In genomic region chr8:8334515-8334914, GRCm38 (mm10) we compare ENCODE assay signal across 9 mouse cellular contexts.
DNase-seq lines count a peak whose midpoint lies in the region; ATAC-seq and TF ChIP-seq lines count a peak whose summit lies in the region.
"Had no signal": no experiment of that assay in that cellular context is flagged by ENCODE, and none has a peak within 500 bp of the region (broad histone marks: within the 10 kb centered on the region; RNA-seq: fewer than 3 reads in every experiment).

No protein-coding gene starts in this region.

- H3K9me3 ChIP-seq in hindbrain, embryonic 10.5 days: no peaks in the 10 kb centered on the region
- H3K9me3 ChIP-seq in hindbrain, embryonic 13.5 days: no peaks in the 10 kb centered on the region
- H3K9me3 ChIP-seq in megakaryocyte, embryonic 14.5 days: peaks cover 16% of the 10 kb centered on the region
- no peaks in the 10 kb centered on the region for H3K9me3 ChIP-seq in midbrain, embryonic 13.5 days
- H3K9me3 ChIP-seq in forebrain, embryonic 15.5 days: no peaks in the 10 kb centered on the region

- H3K27ac ChIP-seq in hindbrain, embryonic 10.5 days: peak overlapping the region; percentile 56; the same call in 1 of the 2 replicates
- H3K27ac ChIP-seq in hindbrain, embryonic 13.5 days: no peak overlapping the region
- H3K27ac ChIP-seq in bone marrow macrophage, adult 2 months (ENCODE audit: insufficient read depth, low read depth, low read length): no peak overlapping the region
- 0 out of 2 replicates have a peak overlapping the region, but pooled peaks have one; percentile 7 for H3K27ac ChIP-seq in kidney, adult 2 months (ENCODE audit: insufficient read depth, low read depth, low read length)
- no peak overlapping the region for H3K27ac ChIP-seq in midbrain, embryonic 13.5 days
- no peak overlapping the region for H3K27ac ChIP-seq in forebrain, embryonic 15.5 days (replicated peaks)
- H3K27ac ChIP-seq: liver, embryonic 14.5 days had no signal

- no peak for TF ChIP-seq POLR2A in bone marrow macrophage, adult 2 months (IDR thresholded peaks at IDR 0.05; ENCODE audit: borderline replicate concordance, low read depth, low read length)
- no peak for TF ChIP-seq POLR2A in kidney, adult 2 months (IDR thresholded peaks at IDR 0.05; ENCODE audit: low read depth, low read length)

- no peak overlapping the region for H3K9ac ChIP-seq in hindbrain, embryonic 13.5 days
- no peak overlapping the region for H3K9ac ChIP-seq in midbrain, embryonic 13.5 days (replicated peaks)
- no peak overlapping the region for H3K9ac ChIP-seq in forebrain, embryonic 15.5 days (replicated peaks)
- H3K9ac ChIP-seq: liver, embryonic 14.5 days had no signal

- no peak overlapping the region for H3K4me2 ChIP-seq in hindbrain, embryonic 13.5 days
- no peak overlapping the region for H3K4me2 ChIP-seq in midbrain, embryonic 13.5 days (replicated peaks)
- no peak overlapping the region for H3K4me2 ChIP-seq in forebrain, embryonic 15.5 days (replicated peaks)

- no peak for TF ChIP-seq CTCF in bone marrow macrophage, adult 2 months (IDR thresholded peaks at IDR 0.05; ENCODE audit: low read depth, low read length)
- TF ChIP-seq CTCF in kidney, adult 2 months (conservative IDR thresholded peaks at IDR 0.05; ENCODE audit: insufficient read depth, insufficient read length, low read depth, low read length): no peak

- H3K36me3 ChIP-seq in hindbrain, embryonic 10.5 days: no peaks in the 10 kb centered on the region
- no peaks in the 10 kb centered on the region for H3K36me3 ChIP-seq in hindbrain, embryonic 13.5 days
- no peaks in the 10 kb centered on the region for H3K36me3 ChIP-seq in kidney, adult 2 months (ENCODE audit: control insufficient read depth, insufficient read depth, low read length)
- no peaks in the 10 kb centered on the region for H3K36me3 ChIP-seq in megakaryocyte, embryonic 14.5 days (replicated peaks; ENCODE audit: low read length)
- no peaks in the 10 kb centered on the region for H3K36me3 ChIP-seq in midbrain, embryonic 13.5 days
- no peaks in the 10 kb centered on the region for H3K36me3 ChIP-seq in forebrain, embryonic 15.5 days

- no peak for ATAC-seq in hindbrain, embryonic 13.5 days (ENCODE audit: low FRiP score)
- ATAC-seq in midbrain, embryonic 13.5 days: no peak
- ATAC-seq in forebrain, embryonic 15.5 days (replicated peaks): no peak

- H3K4me3 ChIP-seq in hindbrain, embryonic 10.5 days: no peak overlapping the region
- no peak overlapping the region for H3K4me3 ChIP-seq in hindbrain, embryonic 13.5 days
- peak overlapping the region; percentile 11; the same call in 1 of the 2 replicates for H3K4me3 ChIP-seq in bone marrow macrophage, adult 2 months (ENCODE audit: insufficient read depth, low read length)
- no peak overlapping the region for H3K4me3 ChIP-seq in kidney, adult 2 months (ENCODE audit: insufficient read depth, low read depth, low read length)
- H3K4me3 ChIP-seq in megakaryocyte, embryonic 14.5 days (replicated peaks): peak overlapping the region; percentile 17
- H3K4me3 ChIP-seq in midbrain, embryonic 13.5 days (replicated peaks): no peak overlapping the region
- no peak overlapping the region for H3K4me3 ChIP-seq in forebrain, embryonic 15.5 days

- 78% methylated on average over 7 of the region's 7 CpGs for WGBS in hindbrain, embryonic 10.5 days
- 75% methylated on average over 7 of the region's 7 CpGs for WGBS in hindbrain, embryonic 13.5 days
- WGBS in kidney, adult 2 months: 64% methylated on average over 7 of the region's 7 CpGs
- 74% methylated on average over 7 of the region's 7 CpGs for WGBS in midbrain, embryonic 13.5 days
- WGBS in forebrain, embryonic 15.5 days: 83% methylated on average over 7 of the region's 7 CpGs

- peaks cover 9% of the 10 kb centered on the region; the same call in 1 of the 2 replicates for H3K27me3 ChIP-seq in hindbrain, embryonic 10.5 days (ENCODE audit: insufficient read depth, poor library complexity, severe bottlenecking)
- 0 out of 2 replicates have a peak, but pooled peaks cover 7% of the 10 kb centered on the region for H3K27me3 ChIP-seq in hindbrain, embryonic 13.5 days
- no peaks in the 10 kb centered on the region for H3K27me3 ChIP-seq in kidney, adult 2 months (replicated peaks; ENCODE audit: control insufficient read depth, insufficient read depth, low read length)
- H3K27me3 ChIP-seq in megakaryocyte, embryonic 14.5 days (replicated peaks): no peaks in the 10 kb centered on the region
- H3K27me3 ChIP-seq in midbrain, embryonic 13.5 days: 0 out of 2 replicates have a peak, but pooled peaks cover 13% of the 10 kb centered on the region
- no peaks in the 10 kb centered on the region for H3K27me3 ChIP-seq in forebrain, embryonic 15.5 days

- DNase-seq in hindbrain, embryonic 10.5 days (ENCODE audit: low spot score): no peak
- DNase-seq in kidney, adult 2 months: peak; percentile 60
- no peak for DNase-seq in cerebellum, postnatal 14 days

- H3K4me1 ChIP-seq in hindbrain, embryonic 10.5 days (replicated peaks): peaks cover 13% of the 10 kb centered on the region
- H3K4me1 ChIP-seq in hindbrain, embryonic 13.5 days (replicated peaks): peaks cover 10% of the 10 kb centered on the region
- no peaks in the 10 kb centered on the region for H3K4me1 ChIP-seq in bone marrow macrophage, adult 2 months (ENCODE audit: control insufficient read depth, insufficient read depth, low read length)
- H3K4me1 ChIP-seq in kidney, adult 2 months (ENCODE audit: control insufficient read depth, insufficient read depth, low read length): peaks cover 5% of the 10 kb centered on the region; the same call in 1 of the 2 replicates
- no peaks in the 10 kb centered on the region for H3K4me1 ChIP-seq in megakaryocyte, embryonic 14.5 days
- peaks cover 4% of the 10 kb centered on the region for H3K4me1 ChIP-seq in midbrain, embryonic 13.5 days (replicated peaks)
- H3K4me1 ChIP-seq in forebrain, embryonic 15.5 days: 0 out of 2 replicates have a peak, but pooled peaks cover 5% of the 10 kb centered on the region

Comparison
In these comparisons a context has a peak if more than half of its experiments do, and no peak if none do; other contexts are left out.
1. H3K27ac ChIP-seq: peak in hindbrain, embryonic 10.5 days (single experiment) and kidney, adult 2 months (single experiment); none in hindbrain, embryonic 13.5 days (single experiment), bone marrow macrophage, adult 2 months (single experiment), midbrain, embryonic 13.5 days (single experiment) and forebrain, embryonic 15.5 days (single experiment).
2. H3K4me3 ChIP-seq: peak in bone marrow macrophage, adult 2 months (single experiment) and megakaryocyte, embryonic 14.5 days (single experiment); none in hindbrain, embryonic 10.5 days (single experiment), hindbrain, embryonic 13.5 days (single experiment), kidney, adult 2 months (single experiment), midbrain, embryonic 13.5 days (single experiment) and forebrain, embryonic 15.5 days (single experiment).